Mouse (Mus musculus) heart, embryonic 15.5 days (tissue): ENCODE results near the gene Ncr1. TPM values are rescaled to one million over a fixed set of nuclear protein-coding genes. Genes with fewer than 3 reads are reported as not detected.
"Not testable (repeated sequence)": the region's sequence is repeated elsewhere in the genome, so short reads cannot be mapped to it uniquely, and the experiment has no call there.

Experiments
- ATAC-seq: fragments of 200-750 bp; cut with Nextera tagmentation; replicated peaks from 2 replicates; pipeline ENCODE4 v1.8.0; 2017; ENCODE audit warnings: low read depth, moderate TSS enrichment; ENCODE audit not compliant: insufficient number of reproducible peaks, insufficient read depth, low FRiP score
- H3K27ac ChIP-seq: fragments of 300-500 bp; sonication (generic); 2 replicates; pipeline ENCODE4 v1.5.1; 2015; ENCODE audit warnings: mild to moderate bottlenecking, inconsistent platforms
- H3K27me3 ChIP-seq: fragments of 300-500 bp; sonication (generic); 2 replicates; pipeline ENCODE4 v1.6.1; 2015; ENCODE audit warnings: inconsistent platforms
- H3K36me3 ChIP-seq: fragments of 300-500 bp; sonication (generic); 2 replicates; pipeline ENCODE4 v1.6.1; 2015; ENCODE audit warnings: mild to moderate bottlenecking, inconsistent platforms
- H3K4me1 ChIP-seq: fragments of 300-500 bp; sonication (generic); replicated peaks from 2 replicates; pipeline ENCODE4 v1.6.1; 2015; ENCODE audit warnings: inconsistent platforms
- H3K4me2 ChIP-seq: fragments of 300-500 bp; sonication (generic); 2 replicates; pipeline ENCODE4 v1.6.1; 2015; ENCODE audit warnings: inconsistent platforms, mild to moderate bottlenecking, moderate library complexity
- H3K4me3 ChIP-seq: fragments of 300-500 bp; sonication (generic); 2 replicates; pipeline ENCODE4 v1.5.1; 2015; ENCODE audit warnings: mild to moderate bottlenecking, inconsistent platforms
- H3K9ac ChIP-seq: fragments of 300-500 bp; sonication (generic); 2 replicates; pipeline ENCODE4 v1.6.1; 2015; ENCODE audit warnings: mild to moderate bottlenecking, inconsistent platforms
- H3K9me3 ChIP-seq: fragments of 300-500 bp; sonication (generic); replicated peaks from 2 replicates; pipeline ENCODE4 v1.6.1; 2016; ENCODE audit warnings: inconsistent platforms
- WGBS: fragments of 180-500 bp; shearing (Covaris S2); methylation state at CpG from one replicate; pipeline ENCODE4 v1.1.7; 2015; ENCODE audit warnings: mixed read lengths; 5-methylcytosine and 5-hydroxymethylcytosine counted together
- microRNA-seq: library from miRNA; unstranded; fragments of <30 nt; microRNA quantifications from one replicate; pipeline ENCODE4, GENCODE M21; 2016
- polyA plus RNA-seq: library from polyadenylated mRNA; unstranded; fragments of >200 nt; fragmentation: Nextera tagmentation; extraction: Ambion mirVana; gene quantifications from 2 replicates; pipeline ENCODE4 v1.2.1, GENCODE M21; 2015

Gene Ncr1
- polyA plus RNA-seq = 0.08 and 0.13 TPM in 2 replicates

- no peak for ATAC-seq
- no peaks in the 10 kb centered on the region for H3K36me3 ChIP-seq
- H3K4me1 ChIP-seq = no peaks in the 10 kb centered on the region
- H3K4me3 ChIP-seq = no peak within 1 kb of the TSS
- no peaks in the 10 kb centered on the region for H3K9me3 ChIP-seq
- H3K27ac ChIP-seq = no peak within 1 kb of the TSS
- no peak within 1 kb of the TSS for H3K9ac ChIP-seq
- no peaks in the 10 kb centered on the region for H3K27me3 ChIP-seq
- no peak within 1 kb of the TSS for H3K4me2 ChIP-seq
Measured at GRCm38 (mm10) chr7:4337509-4337908, at the start of gene Ncr1. TSS of gene Ncr1 (plus strand) at chr7:4337724.

GRCm38 (mm10) chr7:4292638-4293037, 44.9 kb upstream of the Ncr1 start:
- no peaks in the 10 kb centered on the region for H3K4me1 ChIP-seq
- no peak overlapping the region for H3K27ac ChIP-seq
- no peaks in the 10 kb centered on the region for H3K27me3 ChIP-seq
- H3K4me2 ChIP-seq = no peak overlapping the region
- no peaks in the 10 kb centered on the region for H3K9me3 ChIP-seq
- H3K4me3 ChIP-seq = no peak overlapping the region
- WGBS = 82% methylated on average over 5 of the region's 5 CpGs
- H3K9ac ChIP-seq = no peak overlapping the region
- H3K36me3 ChIP-seq = no peaks in the 10 kb centered on the region
- no peak for ATAC-seq

- Histone ChIP-seq H3K4me3 (no peak overlapping the region), H3K4me1 (no peaks in the 10 kb centered on the region), H3K4me2 (no peak overlapping the region), H3K9me3 (no peaks in the 10 kb centered on the region), H3K27me3 (no peaks in the 10 kb centered on the region), H3K36me3 (no peaks in the 10 kb centered on the region), H3K9ac (no peak overlapping the region), H3K27ac (no peak overlapping the region)
- no peak for ATAC-seq
- WGBS = 37% methylated on average over 1 of the region's 1 CpGs
Measured at GRCm38 (mm10) chr7:4297189-4297588, 40.3 kb upstream of the Ncr1 start.

DNA sequence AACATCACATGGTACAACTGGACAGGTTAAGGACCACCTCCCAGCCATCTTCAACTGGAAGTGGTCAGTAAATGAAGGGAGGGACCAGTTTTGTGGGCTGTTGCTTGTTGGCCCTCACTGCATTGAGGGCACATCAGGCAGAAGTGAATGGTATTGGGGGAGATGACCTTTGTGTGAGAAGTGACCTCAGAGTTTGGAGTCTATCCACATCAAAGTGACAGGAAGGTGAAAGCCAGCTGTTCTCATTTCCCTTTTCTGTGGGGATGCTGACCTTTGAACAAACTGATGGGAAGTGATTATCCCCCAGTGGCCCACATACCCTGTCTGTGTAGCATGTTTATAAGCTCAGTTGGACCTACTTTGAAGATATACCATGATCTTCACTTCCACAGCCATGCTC, 37.4 kb upstream of the Ncr1 start:
- no peak for ATAC-seq
- H3K4me3 ChIP-seq = no peak overlapping the region
- no peaks in the 10 kb centered on the region for H3K36me3 ChIP-seq
- no peaks in the 10 kb centered on the region for H3K4me1 ChIP-seq
- no peaks in the 10 kb centered on the region for H3K27me3 ChIP-seq
- no peak overlapping the region for H3K9ac ChIP-seq
- H3K27ac ChIP-seq = no peak overlapping the region
- H3K9me3 ChIP-seq = no peaks in the 10 kb centered on the region
- H3K4me2 ChIP-seq = no peak overlapping the region

GRCm38 (mm10) chr7:4303457-4303856, 34.1 kb upstream of the Ncr1 start:
- H3K9ac ChIP-seq = no peak overlapping the region
- H3K4me1 ChIP-seq = no peaks in the 10 kb centered on the region
- H3K9me3 ChIP-seq = no peaks in the 10 kb centered on the region
- WGBS = 89% methylated on average over 1 of the region's 1 CpGs
- ATAC-seq = no peak
- H3K4me3 ChIP-seq = no peak overlapping the region
- no peaks in the 10 kb centered on the region for H3K27me3 ChIP-seq
- H3K27ac ChIP-seq = no peak overlapping the region
- no peaks in the 10 kb centered on the region for H3K36me3 ChIP-seq
- H3K4me2 ChIP-seq = no peak overlapping the region

GRCm38 (mm10) chr7:4313109-4313508, 24.4 kb upstream of the Ncr1 start:
- not testable (repeated sequence) for H3K9ac ChIP-seq, H3K27me3 ChIP-seq, H3K36me3 ChIP-seq, H3K27ac ChIP-seq, H3K4me2 ChIP-seq, H3K4me3 ChIP-seq, H3K9me3 ChIP-seq, H3K4me1 ChIP-seq, ATAC-seq
- 81% methylated on average over 2 of the region's 2 CpGs for WGBS

- not testable (repeated sequence) for H3K4me3 ChIP-seq, H3K4me1 ChIP-seq, H3K9ac ChIP-seq, H3K27ac ChIP-seq, H3K4me2 ChIP-seq, H3K27me3 ChIP-seq, H3K36me3 ChIP-seq, ATAC-seq, H3K9me3 ChIP-seq
- 75% methylated on average over 3 of the region's 3 CpGs for WGBS
Measured at GRCm38 (mm10) chr7:4313531-4313930, 24.0 kb upstream of the Ncr1 start.

DNA sequence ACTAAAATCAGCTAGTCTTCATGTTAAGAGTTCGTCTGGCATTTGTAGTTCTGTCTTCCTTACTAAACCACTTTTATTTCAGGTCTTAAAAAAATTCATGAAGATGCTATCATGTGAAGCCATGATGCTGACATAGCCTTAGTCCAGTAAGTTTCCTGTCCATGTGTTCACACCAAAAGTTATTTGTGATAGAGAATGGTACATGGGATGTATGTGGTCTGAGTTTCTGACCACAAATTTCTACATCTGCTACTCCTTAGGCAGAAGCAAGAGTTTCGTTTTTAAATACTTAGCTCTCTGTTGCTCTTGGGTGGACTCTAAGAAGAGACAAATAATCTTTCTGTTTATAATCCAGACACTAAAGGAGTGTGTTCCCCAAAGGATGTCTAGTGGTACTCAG, 14.2 kb upstream of the Ncr1 start:
- Histone ChIP-seq H3K4me3 (no peak overlapping the region), H3K9me3 (no peaks in the 10 kb centered on the region), H3K9ac (no peak overlapping the region), H3K4me1 (no peaks in the 10 kb centered on the region), H3K27me3 (no peaks in the 10 kb centered on the region), H3K27ac (no peak overlapping the region), H3K4me2 (no peak overlapping the region), H3K36me3 (no peaks in the 10 kb centered on the region)
- no peak for ATAC-seq
- WGBS = 60% methylated on average over 2 of the region's 2 CpGs

DNA sequence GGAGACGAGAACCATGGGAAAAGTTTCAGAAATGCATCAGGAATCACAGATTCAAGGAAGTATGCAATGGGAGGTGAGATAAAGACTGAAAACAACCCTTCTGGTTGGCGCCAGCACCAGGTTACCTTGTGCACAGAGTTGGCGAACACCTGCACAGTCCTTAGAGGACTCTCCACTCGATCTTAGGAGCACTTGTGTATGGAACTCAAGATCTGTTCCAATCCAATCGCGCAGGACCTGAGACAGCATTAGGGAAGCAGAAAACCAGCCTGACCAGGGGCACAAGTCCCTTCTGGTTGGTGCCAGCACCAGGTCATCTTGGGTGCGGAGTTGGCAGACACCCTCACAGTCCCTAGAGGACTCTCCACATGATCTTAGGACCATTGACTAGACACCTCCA, 36.0 kb downstream of the Ncr1 start:
- ATAC-seq = no peak
- H3K9ac ChIP-seq = no peak overlapping the region
- 72% methylated on average over 7 of the region's 7 CpGs for WGBS

More for the DNA sequence above, 36.0 kb downstream of the Ncr1 start:
- Histone ChIP-seq H3K4me1 (no peaks in the 10 kb centered on the region), H3K9me3 (no peaks in the 10 kb centered on the region), H3K36me3 (no peaks in the 10 kb centered on the region), H3K27me3 (no peaks in the 10 kb centered on the region), H3K4me2 (no peak overlapping the region), H3K27ac (no peak overlapping the region), H3K4me3 (no peak overlapping the region)

Small RNA genes lying within 50 kb of the gene (microRNA-seq; reads per million reads assigned to microRNA genes)
- not detected for gene Gm24752
- gene Gm25349 = not detected

Other genes with a start within 250 kb of the Ncr1 start
- gene Ttyh1, start 218.3 kb upstream of the Ncr1 start, polyA plus RNA-seq = 1.2 and 1.7 TPM in 2 replicates
- gene Leng8, start 200.7 kb upstream of the Ncr1 start, polyA plus RNA-seq = 43.7 and 65.8 TPM in 2 replicates
- gene Leng9, start 187.3 kb upstream of the Ncr1 start, polyA plus RNA-seq = 2.8 and 3.3 TPM in 2 replicates
- 25.6 and 30.9 TPM in 2 replicates for gene Cdc42ep5, start 172.9 kb upstream of the Ncr1 start, polyA plus RNA-seq
- gene Lilra5, start 100.0 kb upstream of the Ncr1 start, polyA plus RNA-seq = 0.13 and 0.25 TPM in 2 replicates
- gene Gp6, start 60.0 kb downstream of the Ncr1 start, polyA plus RNA-seq = 0.18 and 0.48 TPM in 2 replicates
- 26.1 and 27.9 TPM in 2 replicates for gene Rdh13, start 107.9 kb downstream of the Ncr1 start, polyA plus RNA-seq
- gene Eps8l1, start 123.0 kb downstream of the Ncr1 start, polyA plus RNA-seq = 4.8 TPM in 2 replicates
- 32.5 and 43.7 TPM in 2 replicates for gene Ppp1r12c, start 164.0 kb downstream of the Ncr1 start, polyA plus RNA-seq
- 255 and 278 TPM in 2 replicates for gene Tnnt1, start 178.7 kb downstream of the Ncr1 start, polyA plus RNA-seq
- 2,753 and 3,427 TPM in 2 replicates for gene Tnni3, start 186.5 kb downstream of the Ncr1 start, polyA plus RNA-seq
- gene Dnaaf3, start 194.7 kb downstream of the Ncr1 start, polyA plus RNA-seq = 0.96 and 1.2 TPM in 2 replicates
- 1.3 and 2.0 TPM in 2 replicates for gene Syt5, start 209.8 kb downstream of the Ncr1 start, polyA plus RNA-seq